Mouse (Mus musculus): ENCODE measurements around the gene Slc13a5. TPM values are rescaled to one million over a fixed set of nuclear protein-coding genes. Genes with fewer than 3 reads are reported as not detected.

The Slc13a5 gene
- total and polyA plus RNA-seq, 3 experiments: not detected

- no peak overlapping the region for H3K4me2 ChIP-seq (ENCODE audit: insufficient read depth, low read depth, poor library complexity, severe bottlenecking)
- no peaks in the 10 kb centered on the region for H3K4me1 ChIP-seq (ENCODE audit: control insufficient read depth in 1 of 2, insufficient read depth in 2 of 2)
- no peaks in the 10 kb centered on the region for H3K36me3 ChIP-seq (replicated peaks in 1 of 2; ENCODE audit: control insufficient read depth in 1 of 2, insufficient read depth in 1 of 2, low read length in 1 of 2)
- no peak for DNase-seq (ENCODE audit: extremely low read depth)
- TF ChIP-seq BHLHE40 (IDR thresholded peaks at IDR 0.05; ENCODE audit: low read depth, low read length): no peak
- no peak for TF ChIP-seq PAX5 (IDR thresholded peaks at IDR 0.05; ENCODE audit: low read length)
- TF ChIP-seq POLR2AphosphoS2 (IDR thresholded peaks at IDR 0.05; ENCODE audit: low read depth, low read length): no peak
- no peak for TF ChIP-seq UBTF (IDR thresholded peaks at IDR 0.05; ENCODE audit: low read depth, low read length)
- TF ChIP-seq NRF1 (IDR thresholded peaks at IDR 0.05; ENCODE audit: low read depth, low read length): no peak
- no peak for TF ChIP-seq TBP (conservative IDR thresholded peaks at IDR 0.05; ENCODE audit: low read depth, low read length)
- TF ChIP-seq HCFC1 (IDR thresholded peaks at IDR 0.05; ENCODE audit: low read depth, low read length): no peak
- TF ChIP-seq KAT2A (IDR thresholded peaks at IDR 0.05; ENCODE audit: insufficient replicate concordance, low read length): no peak
- no peak for TF ChIP-seq E2F4 (IDR thresholded peaks at IDR 0.05; ENCODE audit: insufficient replicate concordance, low read depth, low read length)
- no peak for TF ChIP-seq TCF12 (IDR thresholded peaks at IDR 0.05; ENCODE audit: low read depth, low read length)
- no peak for TF ChIP-seq ETS1 (conservative IDR thresholded peaks at IDR 0.05; ENCODE audit: low read depth, low read length)
- no peak for TF ChIP-seq MAFK (IDR thresholded peaks at IDR 0.05; ENCODE audit: insufficient replicate concordance, low read length)
- no peak for TF ChIP-seq CHD1 (IDR thresholded peaks at IDR 0.05; ENCODE audit: low read depth, low read length)
- no peak for TF ChIP-seq SMC3 (IDR thresholded peaks at IDR 0.05; ENCODE audit: low read depth, low read length)
- no peak overlapping the region for H3K27ac ChIP-seq (ENCODE audit: insufficient read depth, low read depth)
- in situ Hi-C loops (cut with MboI; ENCODE audit: low pct_ligation_motif_present, low pct_unique_long_range_greater_than_20kb, low sequenced_read_pairs): no loop called here
- H3K27me3 ChIP-seq (replicated peaks): peaks cover 31% of the 10 kb centered on the region
- H3K9ac ChIP-seq (ENCODE audit: insufficient read depth, low read depth): no peak overlapping the region
- H3K4me3 ChIP-seq (replicated peaks in 1 of 3; ENCODE audit: low read depth in 2 of 3, low read length in 2 of 3, poor library complexity in 1 of 3): no peak overlapping the region
- no peaks in the 10 kb centered on the region for H3K79me2 ChIP-seq (replicated peaks; ENCODE audit: control insufficient read depth, extremely low read depth, insufficient read depth, poor library complexity, severe bottlenecking)
- H3K9me3 ChIP-seq (replicated peaks; ENCODE audit: low read length): no peaks in the 10 kb centered on the region
- dilution Hi-C loops (cut with MboI; ENCODE audit: extremely low pct_ligation_motif_present, extremely low pct_unique_long_range_greater_than_20kb, low sequenced_read_pairs): no loop called here
These were observed 6.3 kb upstream of the Slc13a5 start for GRCm38 (mm10) chr11:72273341-72273740.

GRCm38 (mm10) chr11:72271761-72272160, 4.7 kb upstream of the Slc13a5 start:
- Histone ChIP-seq H3K4me1 (ENCODE audit: control insufficient read depth in 1 of 2, insufficient read depth in 2 of 2) (peaks cover 0 to under 1% of the 10 kb centered on the region in 2 experiments; a peak in 2 of 4 replicates), H3K27ac (ENCODE audit: insufficient read depth, low read depth) (no peak overlapping the region), H3K27me3 (replicated peaks) (peaks cover 34% of the 10 kb centered on the region), H3K79me2 (replicated peaks; ENCODE audit: control insufficient read depth, extremely low read depth, insufficient read depth, poor library complexity, severe bottlenecking) (no peaks in the 10 kb centered on the region), H3K4me2 (ENCODE audit: insufficient read depth, low read depth, poor library complexity, severe bottlenecking) (no peak overlapping the region), H3K36me3 (replicated peaks in 1 of 2; ENCODE audit: control insufficient read depth in 1 of 2, insufficient read depth in 1 of 2, low read length in 1 of 2) (no peaks in the 10 kb centered on the region), H3K4me3 (replicated peaks in 1 of 3; ENCODE audit: low read depth in 2 of 3, low read length in 2 of 3, poor library complexity in 1 of 3) (no peak overlapping the region), H3K9ac (ENCODE audit: insufficient read depth, low read depth) (no peak overlapping the region), H3K9me3 (replicated peaks; ENCODE audit: low read length) (no peaks in the 10 kb centered on the region)
- TF ChIP-seq JUN (IDR thresholded peaks at IDR 0.05; ENCODE audit: insufficient read depth, low read depth, low read length) (no peak), PAX5 (IDR thresholded peaks at IDR 0.05; ENCODE audit: low read length) (no peak), USF1 (IDR thresholded peaks at IDR 0.05; ENCODE audit: low read depth, low read length) (no peak), RCOR1 (conservative IDR thresholded peaks at IDR 0.05; ENCODE audit: low read depth, low read length) (no peak), HCFC1 (IDR thresholded peaks at IDR 0.05; ENCODE audit: low read depth, low read length) (no peak), RAD21 (IDR thresholded peaks at IDR 0.05; ENCODE audit: low read depth, low read length) (no peak), ZNF384 (IDR thresholded peaks at IDR 0.05; ENCODE audit: low read depth, low read length) (no peak), NRF1 (IDR thresholded peaks at IDR 0.05; ENCODE audit: low read depth, low read length) (no peak), MYC (IDR thresholded peaks at IDR 0.05; ENCODE audit: low read depth, low read length) (no peak), MAX (IDR thresholded peaks at IDR 0.05; ENCODE audit: low read length) (no peak), CHD1 (IDR thresholded peaks at IDR 0.05; ENCODE audit: low read depth, low read length) (no peak), MEF2A (IDR thresholded peaks at IDR 0.05; ENCODE audit: borderline replicate concordance, low read depth, low read length) (no peak), MAFK (IDR thresholded peaks at IDR 0.05; ENCODE audit: insufficient replicate concordance, low read length) (no peak), SIN3A (IDR thresholded peaks at IDR 0.05; ENCODE audit: low read length) (no peak), TCF12 (IDR thresholded peaks at IDR 0.05; ENCODE audit: low read depth, low read length) (no peak), BHLHE40 (IDR thresholded peaks at IDR 0.05; ENCODE audit: low read depth, low read length) (no peak), CTCF (conservative IDR thresholded peaks at IDR 0.05 in 1 of 2, IDR thresholded peaks at IDR 0.05 in 1 of 2; ENCODE audit: low read depth in 2 of 2, low read length in 2 of 2) (no peak), TBP (conservative IDR thresholded peaks at IDR 0.05; ENCODE audit: low read depth, low read length) (no peak), JUND (conservative IDR thresholded peaks at IDR 0.05; ENCODE audit: low read depth, low read length) (no peak)
- no peak for DNase-seq (ENCODE audit: extremely low read depth)
- in situ Hi-C loops (cut with MboI; ENCODE audit: low pct_ligation_motif_present, low pct_unique_long_range_greater_than_20kb, low sequenced_read_pairs): no loop called here
- dilution Hi-C loops (cut with MboI; ENCODE audit: extremely low pct_ligation_motif_present, extremely low pct_unique_long_range_greater_than_20kb, low sequenced_read_pairs): no loop called here
